Mouse (Mus musculus) kidney, adult 2 months (tissue): ENCODE data around the gene Prkacb.

ENCODE experiments used
- CTCF ChIP-seq: fragments of 200-500 bp; conservative IDR thresholded peaks from 2 replicates; pipeline ENCODE4 v1.5.1; 2011; ENCODE audit warnings: low read depth, mild to moderate bottlenecking, control low read depth, low read length, moderate library complexity, mixed read lengths; ENCODE audit not compliant: insufficient read depth, insufficient read length
- POLR2A ChIP-seq: fragments of 200-500 bp; IDR thresholded peaks from one replicate; pipeline ENCODE4 v1.6.1; 2011; ENCODE audit warnings: low read depth, low read length, control low read depth

- TF ChIP-seq POLR2A (no peak), CTCF (no peak)
Observed at GRCm38 (mm10) chr3:146686428-146686827, 126.4 kb downstream of the Prkacb start.
